Mouse (Mus musculus): Measurements from ENCODE around the gene Chchd6. TPM values are rescaled to one million over a fixed set of nuclear protein-coding genes. Genes with fewer than 3 reads are reported as not detected.

Chchd6 gene
- total and polyA plus RNA-seq, 3 experiments, result 49.5 to 74.7 TPM; not detected in 1

DNA sequence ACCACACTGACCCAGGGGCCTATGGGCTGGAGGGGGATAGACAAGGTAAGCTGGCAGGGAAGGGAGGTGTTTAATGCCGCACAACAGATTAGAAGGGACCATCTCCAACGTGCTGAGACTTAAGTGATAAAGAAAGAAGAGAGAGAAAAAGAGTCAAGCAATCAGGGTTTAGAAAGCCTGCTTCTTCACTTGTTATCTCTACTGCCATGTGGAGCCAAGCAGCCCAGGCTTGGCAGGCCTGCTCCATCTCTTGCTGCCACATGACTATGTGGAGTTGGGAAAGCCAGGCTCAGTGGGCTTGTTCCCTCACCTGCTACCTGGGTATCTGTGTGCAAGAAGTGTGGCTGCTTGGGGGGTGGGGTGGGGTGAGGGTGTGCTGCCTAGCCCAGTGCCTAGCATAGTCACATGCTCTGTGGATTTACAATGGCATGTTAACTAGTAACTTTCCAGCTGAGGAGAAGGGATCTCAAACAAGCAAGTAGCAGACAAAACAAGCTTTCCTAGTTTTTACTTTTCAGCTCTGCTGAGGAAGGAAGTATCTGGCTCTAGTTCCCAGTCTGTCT, 163.5 kb downstream of the Chchd6 start (continued):
- no peak for TF ChIP-seq SIN3A (IDR thresholded peaks at IDR 0.05; ENCODE audit: low read length)
- no peak for TF ChIP-seq RAD21 (IDR thresholded peaks at IDR 0.05; ENCODE audit: low read depth, low read length)

DNA sequence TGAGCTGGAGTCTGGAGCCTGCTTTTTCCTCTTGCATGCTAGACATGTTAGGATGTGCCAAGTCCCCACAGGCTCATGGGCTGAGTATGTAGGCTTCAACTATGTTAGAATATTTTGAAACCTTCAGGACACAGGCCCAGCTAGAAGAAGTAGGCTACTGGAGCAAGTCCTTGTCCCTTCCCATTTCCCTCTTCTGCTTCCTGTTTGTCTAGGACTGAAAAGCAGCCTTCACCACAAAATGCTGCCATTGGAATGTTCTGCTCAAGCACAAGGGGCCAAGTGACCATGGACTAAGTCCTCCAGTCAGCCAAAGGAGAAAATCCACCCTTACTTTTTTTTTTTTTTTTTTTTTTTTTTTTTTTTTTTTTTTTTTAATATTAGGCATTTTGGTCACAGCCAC, 164.7 kb downstream of the Chchd6 start:
- Histone ChIP-seq H3K79me2 (ENCODE audit: control insufficient read depth, insufficient read depth, low read length, poor library complexity) (no peaks in the 10 kb centered on the region), H3K4me3 (ENCODE audit: control insufficient read depth in 1 of 2, insufficient read depth in 1 of 2, low read depth in 2 of 2, low read length in 2 of 2) (no peak overlapping the region), H3K9ac (ENCODE audit: control insufficient read depth, low read depth, low read length, poor library complexity, severe bottlenecking) (no peak overlapping the region), H3K27me3 (ENCODE audit: control insufficient read depth in 1 of 2, insufficient read depth in 2 of 2, low read length in 2 of 2) (no peaks in the 10 kb centered on the region), H3K36me3 (ENCODE audit: control insufficient read depth in 1 of 2, insufficient read depth in 2 of 2, low read length in 2 of 2) (peaks cover 0 to 9% of the 10 kb centered on the region in 2 experiments; a peak in 2 of 4 replicates), H3K4me1 (ENCODE audit: control insufficient read depth in 1 of 2, insufficient read depth in 2 of 2, low read length in 2 of 2) (peaks cover 5 to 17% of the 10 kb centered on the region in 2 experiments; a peak in 3 of 4 replicates), H3K27ac (ENCODE audit: control insufficient read depth, low read depth, low read length) (no peak overlapping the region), H3K9me3 (replicated peaks; ENCODE audit: insufficient read depth, low read length) (no peaks in the 10 kb centered on the region)
- no peak for DNase-seq (ENCODE audit: low read depth, low spot score)
- no peak for TF ChIP-seq EP300 (IDR thresholded peaks at IDR 0.05; ENCODE audit: low read depth in 1 of 2, low read length in 2 of 2)
- TF ChIP-seq ZNF384 (IDR thresholded peaks at IDR 0.05; ENCODE audit: low read depth, low read length), result peak; percentile 46

DNA sequence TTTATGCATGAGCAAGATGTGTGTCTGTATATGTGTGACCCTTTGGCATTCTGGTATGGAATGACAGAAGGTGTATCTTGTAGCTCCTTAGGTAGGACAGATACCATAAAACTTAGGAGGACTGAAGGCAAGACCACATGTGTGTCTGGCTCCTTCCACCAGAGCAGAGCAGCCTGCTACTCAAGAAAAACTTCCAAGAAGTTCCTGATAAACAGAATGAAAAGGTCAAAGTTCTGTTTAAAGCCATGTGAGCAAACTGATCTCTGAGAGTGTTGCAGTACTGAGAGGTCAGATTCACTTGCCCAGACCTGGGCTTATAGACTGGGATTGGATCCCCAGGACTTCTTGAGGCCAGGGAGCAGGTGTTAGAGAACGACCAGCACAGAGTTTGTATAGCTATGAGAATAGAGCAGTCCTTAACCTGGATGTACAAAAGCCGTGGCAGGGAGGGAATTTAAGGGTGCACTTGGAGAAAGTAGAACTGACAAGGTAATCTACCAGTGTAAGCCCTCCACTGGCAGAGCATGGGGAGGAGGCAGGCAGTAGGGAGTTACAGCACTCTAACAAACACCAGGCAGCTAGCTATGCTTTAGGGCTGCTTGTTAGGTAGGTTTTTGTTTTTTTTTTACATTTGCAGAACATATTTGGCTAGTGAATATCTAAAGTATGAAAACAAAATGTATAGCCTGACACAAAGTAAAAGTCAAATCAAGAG, 166.6 kb downstream of the Chchd6 start:
- TF ChIP-seq ELF1 (IDR thresholded peaks at IDR 0.05; ENCODE audit: low read depth, low read length) (no peak), HCFC1 (IDR thresholded peaks at IDR 0.05; ENCODE audit: low read depth, low read length) (no peak), NELFE (IDR thresholded peaks at IDR 0.05; ENCODE audit: low read depth, low read length) (no peak), SMC3 (IDR thresholded peaks at IDR 0.05; ENCODE audit: low read depth, low read length) (no peak), MYB (IDR thresholded peaks at IDR 0.05; ENCODE audit: low read depth, low read length) (no peak), MAX (IDR thresholded peaks at IDR 0.05; ENCODE audit: low read length) (no peak), ZMIZ1 (IDR thresholded peaks at IDR 0.05; ENCODE audit: low read depth, low read length) (no peak), SIN3A (IDR thresholded peaks at IDR 0.05; ENCODE audit: low read length) (no peak)
- peaks cover 5 to 25% of the 10 kb centered on the region in 2 experiments for H3K4me1 ChIP-seq (ENCODE audit: control insufficient read depth in 1 of 2, insufficient read depth in 2 of 2, low read length in 2 of 2)
- H3K36me3 ChIP-seq (ENCODE audit: control insufficient read depth in 1 of 2, insufficient read depth in 2 of 2, low read length in 2 of 2), result peaks cover 0 to 14% of the 10 kb centered on the region in 2 experiments; a peak in 2 of 4 replicates

DNA sequence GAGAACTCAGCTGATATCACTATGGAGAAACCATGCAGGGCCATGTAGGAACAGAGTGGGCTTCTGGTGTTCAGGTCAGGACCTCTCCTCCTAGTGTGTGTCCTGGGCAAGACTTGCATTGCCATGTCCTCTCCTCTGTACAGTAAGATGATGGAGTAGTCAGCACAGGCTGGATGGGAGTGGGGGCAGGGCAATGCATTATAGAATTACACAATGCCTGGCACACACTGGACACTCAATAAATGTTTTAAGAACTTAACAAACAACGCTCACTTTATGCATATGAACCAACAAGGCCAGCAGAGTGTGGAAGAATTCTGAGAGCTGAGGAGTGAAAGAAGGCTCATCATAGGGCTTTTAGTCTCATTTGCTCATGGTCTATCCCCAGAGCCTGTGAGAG, 171.0 kb downstream of the Chchd6 start:
- no peaks in the 10 kb centered on the region for H3K27me3 ChIP-seq (ENCODE audit: control insufficient read depth in 1 of 2, insufficient read depth in 2 of 2, low read length in 2 of 2)
- H3K9ac ChIP-seq (ENCODE audit: control insufficient read depth, low read depth, low read length, poor library complexity, severe bottlenecking), result no peak overlapping the region
- no peak overlapping the region for H3K4me3 ChIP-seq (ENCODE audit: control insufficient read depth in 1 of 2, insufficient read depth in 1 of 2, low read depth in 2 of 2, low read length in 2 of 2)
- H3K9me3 ChIP-seq (replicated peaks; ENCODE audit: insufficient read depth, low read length), result no peaks in the 10 kb centered on the region
- no peak overlapping the region for H3K27ac ChIP-seq (ENCODE audit: control insufficient read depth, low read depth, low read length)
- peaks cover 0 to 14% of the 10 kb centered on the region in 2 experiments; a peak in 2 of 4 replicates for H3K36me3 ChIP-seq (ENCODE audit: control insufficient read depth in 1 of 2, insufficient read depth in 2 of 2, low read length in 2 of 2)
- no peaks in the 10 kb centered on the region for H3K79me2 ChIP-seq (ENCODE audit: control insufficient read depth, insufficient read depth, low read length, poor library complexity)
- peaks cover 2 to 17% of the 10 kb centered on the region in 2 experiments for H3K4me1 ChIP-seq (ENCODE audit: control insufficient read depth in 1 of 2, insufficient read depth in 2 of 2, low read length in 2 of 2)
- no peak for DNase-seq (ENCODE audit: low read depth, low spot score)
- TF ChIP-seq POLR2AphosphoS5 (IDR thresholded peaks at IDR 0.05; ENCODE audit: borderline replicate concordance, low read depth, low read length), result no peak
- TF ChIP-seq JUND (IDR thresholded peaks at IDR 0.05; ENCODE audit: low read depth, low read length), result no peak
- no peak for TF ChIP-seq MAZ (IDR thresholded peaks at IDR 0.05; ENCODE audit: low read depth, low read length)
- no peak for TF ChIP-seq ZC3H11A (IDR thresholded peaks at IDR 0.05; ENCODE audit: low read depth, low read length)
- TF ChIP-seq POLR2A (IDR thresholded peaks at IDR 0.05; ENCODE audit: control insufficient read depth in 1 of 2, insufficient read depth in 1 of 2, low read depth in 1 of 2, low read length in 2 of 2, poor library complexity in 1 of 2), result no peak
- TF ChIP-seq MEF2A (IDR thresholded peaks at IDR 0.05; ENCODE audit: extremely low read depth, insufficient replicate concordance, low read depth, low read length, poor library complexity, severe bottlenecking), result no peak
- TF ChIP-seq EP300 (IDR thresholded peaks at IDR 0.05; ENCODE audit: low read depth in 1 of 2, low read length in 2 of 2), result no peak
- no peak for TF ChIP-seq TAL1 (IDR thresholded peaks at IDR 0.05; ENCODE audit: low read length)
- TF ChIP-seq ZKSCAN1 (IDR thresholded peaks at IDR 0.05; ENCODE audit: low read depth, low read length), result no peak
- no peak for TF ChIP-seq USF1 (IDR thresholded peaks at IDR 0.05; ENCODE audit: low read depth, low read length)
- TF ChIP-seq MXI1 (IDR thresholded peaks at IDR 0.05; ENCODE audit: low read depth, low read length), result no peak
- TF ChIP-seq GABPA (IDR thresholded peaks at IDR 0.05; ENCODE audit: low read depth, low read length), result no peak
- TF ChIP-seq CHD2 (IDR thresholded peaks at IDR 0.05; ENCODE audit: low read length), result no peak
- no peak for TF ChIP-seq TBP (IDR thresholded peaks at IDR 0.05; ENCODE audit: low read depth, low read length)

More for the DNA sequence above, 166.6 kb downstream of the Chchd6 start:
- Histone ChIP-seq H3K9ac (ENCODE audit: control insufficient read depth, low read depth, low read length, poor library complexity, severe bottlenecking) (no peak overlapping the region), H3K4me3 (ENCODE audit: control insufficient read depth in 1 of 2, insufficient read depth in 1 of 2, low read depth in 2 of 2, low read length in 2 of 2) (no peak overlapping the region), H3K79me2 (ENCODE audit: control insufficient read depth, insufficient read depth, low read length, poor library complexity) (no peaks in the 10 kb centered on the region), H3K27ac (ENCODE audit: control insufficient read depth, low read depth, low read length) (no peak overlapping the region), H3K9me3 (replicated peaks; ENCODE audit: insufficient read depth, low read length) (no peaks in the 10 kb centered on the region), H3K27me3 (ENCODE audit: control insufficient read depth in 1 of 2, insufficient read depth in 2 of 2, low read length in 2 of 2) (no peaks in the 10 kb centered on the region)
- DNase-seq (ENCODE audit: low read depth, low spot score), result no peak

Data from MEL (cell line).